Mouse (Mus musculus): ENCODE measurements around the gene Sept9. TPM values are rescaled to one million over a fixed set of nuclear protein-coding genes. Genes with fewer than 3 reads are reported as not detected.
A peak's percentile ranks its signal among the peaks of the same experiment; 100 is the strongest.

The Sept9 gene
- polyA plus RNA-seq, 2 experiments, result 78.7 to 125 TPM

- no peak for ATAC-seq (ENCODE audit: low FRiP score, low read depth)
- Histone ChIP-seq H3K36me3 (ENCODE audit: control insufficient read depth, insufficient read depth, low read length) (no peaks in the 10 kb centered on the region), H3K27ac (replicated peaks; ENCODE audit: low read depth, low read length) (peak overlapping the region; percentile 86), H3K4me1 (ENCODE audit: control insufficient read depth, insufficient read depth, low read length) (peaks cover 64% of the 10 kb centered on the region), H3K4me2 (replicated peaks; ENCODE audit: low read depth, low read length, severe bottlenecking) (peak overlapping the region; percentile 83), H3K27me3 (ENCODE audit: control insufficient read depth, insufficient read depth, low read length) (no peaks in the 10 kb centered on the region), H3K9ac (ENCODE audit: low read depth, low read length, severe bottlenecking) (peak overlapping the region; percentile 75), H3K4me3 (replicated peaks; ENCODE audit: low read length) (peak overlapping the region; percentile 55), H3K9me3 (ENCODE audit: control insufficient read depth, low read length) (no peaks in the 10 kb centered on the region)
- TF ChIP-seq POLR2A (IDR thresholded peaks at IDR 0.05; ENCODE audit: borderline replicate concordance, extremely low read depth, insufficient read depth, insufficient read length), result no peak
- no peak for DNase-seq (ENCODE audit: low spot score)
- 16% methylated on average over 13 of the region's 13 CpGs for WGBS
These were observed 133.8 kb downstream of the Sept9 start for GRCm38 (mm10) chr11:117333150-117333715.

- Histone ChIP-seq H3K4me1 (ENCODE audit: control insufficient read depth, insufficient read depth, low read length) (peaks cover 70% of the 10 kb centered on the region), H3K27me3 (ENCODE audit: control insufficient read depth, insufficient read depth, low read length) (no peaks in the 10 kb centered on the region), H3K4me3 (replicated peaks; ENCODE audit: low read length) (peak overlapping the region; percentile 55; the same call in 1 of the 2 replicates), H3K9ac (ENCODE audit: low read depth, low read length, severe bottlenecking) (no peak overlapping the region), H3K4me2 (replicated peaks; ENCODE audit: low read depth, low read length, severe bottlenecking) (peak overlapping the region; percentile 83), H3K9me3 (ENCODE audit: control insufficient read depth, low read length) (no peaks in the 10 kb centered on the region), H3K27ac (replicated peaks; ENCODE audit: low read depth, low read length) (0 out of 2 replicates have a peak overlapping the region, but pooled peaks have one; percentile 86), H3K36me3 (ENCODE audit: control insufficient read depth, insufficient read depth, low read length) (0 out of 2 replicates have a peak, but pooled peaks cover 2% of the 10 kb centered on the region)
- DNase-seq (ENCODE audit: low spot score) (no peak), ATAC-seq (ENCODE audit: low FRiP score, low read depth) (no peak)
- 42% methylated on average over 6 of the region's 6 CpGs for WGBS
- TF ChIP-seq POLR2A (IDR thresholded peaks at IDR 0.05; ENCODE audit: borderline replicate concordance, extremely low read depth, insufficient read depth, insufficient read length), result no peak
These were observed 134.6 kb downstream of the Sept9 start for GRCm38 (mm10) chr11:117334101-117334500.

GRCm38 (mm10) chr11:117335146-117335545 lies 135.7 kb downstream of the Sept9 start:
- H3K4me3 ChIP-seq (replicated peaks; ENCODE audit: low read length), result no peak overlapping the region
- peak overlapping the region; percentile 83; the same call in 1 of the 2 replicates for H3K4me2 ChIP-seq (replicated peaks; ENCODE audit: low read depth, low read length, severe bottlenecking)
- ATAC-seq (ENCODE audit: low FRiP score, low read depth) (no peak), DNase-seq (ENCODE audit: low spot score) (no peak)
- no peak overlapping the region for H3K9ac ChIP-seq (ENCODE audit: low read depth, low read length, severe bottlenecking)
- TF ChIP-seq POLR2A (IDR thresholded peaks at IDR 0.05; ENCODE audit: borderline replicate concordance, extremely low read depth, insufficient read depth, insufficient read length), result no peak
- no peaks in the 10 kb centered on the region for H3K27me3 ChIP-seq (ENCODE audit: control insufficient read depth, insufficient read depth, low read length)
- peaks cover 2% of the 10 kb centered on the region; the same call in 1 of the 2 replicates for H3K36me3 ChIP-seq (ENCODE audit: control insufficient read depth, insufficient read depth, low read length)
- H3K27ac ChIP-seq (replicated peaks; ENCODE audit: low read depth, low read length), result no peak overlapping the region
- 71% methylated on average over 2 of the region's 2 CpGs for WGBS
- H3K9me3 ChIP-seq (ENCODE audit: control insufficient read depth, low read length), result no peaks in the 10 kb centered on the region
- peaks cover 66% of the 10 kb centered on the region for H3K4me1 ChIP-seq (ENCODE audit: control insufficient read depth, insufficient read depth, low read length)

GRCm38 (mm10) chr11:117336081-117336788 lies 136.8 kb downstream of the Sept9 start:
- H3K36me3 ChIP-seq (ENCODE audit: control insufficient read depth, insufficient read depth, low read length), result peaks cover 2% of the 10 kb centered on the region; the same call in 1 of the 2 replicates
- TF ChIP-seq POLR2A (IDR thresholded peaks at IDR 0.05; ENCODE audit: borderline replicate concordance, extremely low read depth, insufficient read depth, insufficient read length), result no peak

GRCm38 (mm10) chr11:117337749-117338148 lies 138.3 kb downstream of the Sept9 start:
- ATAC-seq (ENCODE audit: low FRiP score, low read depth) (no peak), DNase-seq (ENCODE audit: low spot score) (no peak)
- 94% methylated on average over 9 of the region's 9 CpGs for WGBS
- Histone ChIP-seq H3K9ac (ENCODE audit: low read depth, low read length, severe bottlenecking) (no peak overlapping the region), H3K4me2 (replicated peaks; ENCODE audit: low read depth, low read length, severe bottlenecking) (no peak overlapping the region), H3K27ac (replicated peaks; ENCODE audit: low read depth, low read length) (no peak overlapping the region), H3K4me1 (ENCODE audit: control insufficient read depth, insufficient read depth, low read length) (peaks cover 42% of the 10 kb centered on the region), H3K27me3 (ENCODE audit: control insufficient read depth, insufficient read depth, low read length) (no peaks in the 10 kb centered on the region), H3K9me3 (ENCODE audit: control insufficient read depth, low read length) (no peaks in the 10 kb centered on the region), H3K36me3 (ENCODE audit: control insufficient read depth, insufficient read depth, low read length) (peaks cover 2% of the 10 kb centered on the region; the same call in 1 of the 2 replicates), H3K4me3 (replicated peaks; ENCODE audit: low read length) (no peak overlapping the region)
- TF ChIP-seq POLR2A (IDR thresholded peaks at IDR 0.05; ENCODE audit: borderline replicate concordance, extremely low read depth, insufficient read depth, insufficient read length), result no peak

More at GRCm38 (mm10) chr11:117336081-117336788, 136.8 kb downstream of the Sept9 start:
- no peak for DNase-seq (ENCODE audit: low spot score)
- peaks cover 55% of the 10 kb centered on the region for H3K4me1 ChIP-seq (ENCODE audit: control insufficient read depth, insufficient read depth, low read length)
- no peaks in the 10 kb centered on the region for H3K27me3 ChIP-seq (ENCODE audit: control insufficient read depth, insufficient read depth, low read length)
- H3K9ac ChIP-seq (ENCODE audit: low read depth, low read length, severe bottlenecking), result no peak overlapping the region
- 90% methylated on average over 7 of the region's 7 CpGs for WGBS
- no peaks in the 10 kb centered on the region for H3K9me3 ChIP-seq (ENCODE audit: control insufficient read depth, low read length)
- no peak overlapping the region for H3K4me2 ChIP-seq (replicated peaks; ENCODE audit: low read depth, low read length, severe bottlenecking)
- H3K27ac ChIP-seq (replicated peaks; ENCODE audit: low read depth, low read length), result no peak overlapping the region
- ATAC-seq (ENCODE audit: low FRiP score, low read depth), result no peak
- no peak overlapping the region for H3K4me3 ChIP-seq (replicated peaks; ENCODE audit: low read length)
